Mouse (Mus musculus) heart, embryonic 10.5 days (tissue): ENCODE measurements around the gene Ankle2. TPM values are rescaled to one million over a fixed set of nuclear protein-coding genes. Genes with fewer than 3 reads are reported as not detected.

Experiments used
- DNase-seq: peaks from one replicate; pipeline ENCODE4 v3.0.0-alpha.2; 2017; ENCODE audit warnings: low spot score
- H3K27ac ChIP-seq: fragments of 300-500 bp; sonication (generic); 2 replicates; pipeline ENCODE4 v1.5.1; 2016; ENCODE audit warnings: mild to moderate bottlenecking
- H3K27me3 ChIP-seq: fragments of 300-500 bp; sonication (generic); 2 replicates; pipeline ENCODE4 v1.6.1; 2016; ENCODE audit warnings: mild to moderate bottlenecking; ENCODE audit not compliant: poor library complexity, insufficient read depth, severe bottlenecking
- H3K36me3 ChIP-seq: fragments of 300-500 bp; sonication (generic); 2 replicates; pipeline ENCODE4 v1.6.1; 2016; ENCODE audit warnings: mild to moderate bottlenecking, moderate library complexity
- H3K4me1 ChIP-seq: fragments of 300-500 bp; sonication (generic); 2 replicates; pipeline ENCODE4 v1.6.1; 2016; ENCODE audit warnings: mild to moderate bottlenecking
- H3K4me3 ChIP-seq: fragments of 300-500 bp; sonication (generic); 2 replicates; pipeline ENCODE4 v1.5.1; 2016; ENCODE audit warnings: mild to moderate bottlenecking, moderate library complexity
- H3K9me3 ChIP-seq: fragments of 300-500 bp; sonication (generic); 2 replicates; pipeline ENCODE4 v1.6.1; 2016; ENCODE audit warnings: mild to moderate bottlenecking, moderate library complexity
- WGBS: fragments of 180-500 bp; shearing (Covaris S2); methylation state at CpG from one replicate; pipeline ENCODE4 v1.1.7; 2016; 5-methylcytosine and 5-hydroxymethylcytosine counted together
- polyA plus RNA-seq: library from polyadenylated mRNA; unstranded; fragments of >200 nt; fragmentation: Nextera tagmentation; extraction: Ambion mirVana; gene quantifications from 2 replicates; pipeline ENCODE4 v1.2.1, GENCODE M21; 2016

The Ankle2 gene
- polyA plus RNA-seq, 1 experiment from 2014 or later: 24.1 TPM

- peak overlapping the region; percentile 93 for H3K27ac ChIP-seq
- H3K9me3 ChIP-seq: no peaks in the 10 kb centered on the region
- DNase-seq: no peak
- peaks cover 26% of the 10 kb centered on the region for H3K36me3 ChIP-seq
- H3K27me3 ChIP-seq: no peaks in the 10 kb centered on the region; the same call in 1 of the 2 replicates
- peaks cover 10% of the 10 kb centered on the region for H3K4me1 ChIP-seq
- peak overlapping the region; percentile 87 for H3K4me3 ChIP-seq
- WGBS: 4% methylated on average over 31 of the region's 31 CpGs
These were observed 55.8 kb downstream of the Ankle2 start for GRCm38 (mm10) chr5:110286446-110287083.

DNA sequence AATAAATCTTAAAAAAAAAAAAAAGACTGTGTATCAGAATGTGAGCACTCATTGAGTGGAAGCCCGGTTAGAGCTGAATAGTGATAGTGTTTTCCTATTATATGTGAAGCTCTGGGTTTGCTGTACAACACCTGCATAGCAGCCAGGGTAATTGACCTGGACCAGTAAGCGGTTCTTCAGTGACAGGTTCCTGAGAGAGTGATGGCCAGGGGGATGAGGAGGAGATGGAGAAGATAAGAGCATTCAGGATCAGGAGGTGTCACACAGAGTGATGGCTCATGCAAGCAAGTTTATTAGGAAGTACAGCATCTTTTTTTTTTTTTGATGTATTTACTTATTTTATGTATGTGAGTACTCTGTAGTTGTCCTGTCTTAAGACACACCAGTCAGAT is 56.3 kb downstream of the Ankle2 start:
- Histone ChIP-seq H3K4me1 (peaks cover 10% of the 10 kb centered on the region), H3K9me3 (no peaks in the 10 kb centered on the region), H3K4me3 (peak overlapping the region; percentile 87), H3K27me3 (no peaks in the 10 kb centered on the region; the same call in 1 of the 2 replicates), H3K27ac (no peak overlapping the region), H3K36me3 (peaks cover 31% of the 10 kb centered on the region)
- no peak for DNase-seq
- WGBS: 68% methylated on average over 2 of the region's 2 CpGs

- DNase-seq: no peak
- no peak overlapping the region for H3K4me3 ChIP-seq
- H3K27ac ChIP-seq: no peak overlapping the region
- H3K9me3 ChIP-seq: no peaks in the 10 kb centered on the region
- H3K36me3 ChIP-seq: peaks cover 71% of the 10 kb centered on the region
- 86% methylated on average over 1 of the region's 1 CpGs for WGBS
- peaks cover 7% of the 10 kb centered on the region for H3K4me1 ChIP-seq
- no peaks in the 10 kb centered on the region for H3K27me3 ChIP-seq
These were observed 60.8 kb downstream of the Ankle2 start for GRCm38 (mm10) chr5:110291649-110292048.

DNA sequence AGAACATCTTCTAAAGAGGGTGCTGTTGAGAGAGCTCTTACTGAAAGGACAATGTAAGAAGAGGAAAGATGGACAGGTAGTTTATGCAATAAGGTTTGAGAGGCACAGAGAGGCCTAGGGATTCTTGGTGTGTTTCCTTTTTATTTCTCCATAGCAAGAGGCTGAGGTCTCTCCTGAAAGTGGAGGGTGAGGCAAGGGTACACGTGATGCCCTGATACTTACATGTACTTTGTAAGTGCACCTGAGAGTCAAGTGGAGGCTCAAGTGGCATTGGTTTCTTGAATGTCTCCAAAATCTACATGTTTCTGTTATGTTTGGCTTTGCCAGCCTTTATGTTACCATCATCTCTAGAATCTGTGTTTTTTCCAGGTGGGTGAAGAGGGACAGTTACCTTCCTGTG is 65.8 kb downstream of the Ankle2 start:
- Histone ChIP-seq H3K4me1 (no peaks in the 10 kb centered on the region), H3K4me3 (no peak overlapping the region), H3K27me3 (no peaks in the 10 kb centered on the region), H3K27ac (no peak overlapping the region), H3K36me3 (peaks cover 93% of the 10 kb centered on the region), H3K9me3 (no peaks in the 10 kb centered on the region)
- WGBS: 97% methylated on average over 1 of the region's 1 CpGs
- no peak for DNase-seq

DNA sequence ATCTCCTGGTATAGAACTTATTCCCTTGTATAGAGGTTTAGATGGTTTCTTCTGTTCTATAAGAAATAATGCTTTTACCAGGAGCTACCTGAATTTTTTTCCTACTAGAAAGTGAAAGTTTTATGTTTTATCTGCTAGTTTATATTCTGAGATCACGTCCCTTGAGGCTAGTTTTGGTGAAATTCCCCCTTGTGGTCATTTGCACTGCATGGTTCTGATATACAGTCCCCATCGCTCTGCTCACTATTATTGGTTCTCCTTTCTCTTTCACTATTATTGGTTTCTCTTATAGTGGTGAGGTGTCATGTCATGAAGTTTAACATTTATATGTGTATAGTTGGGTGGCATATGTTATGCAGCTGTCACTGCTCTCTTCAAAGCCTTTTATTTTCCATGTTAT is 69.8 kb downstream of the Ankle2 start:
- Histone ChIP-seq H3K4me3 (no peak overlapping the region), H3K27me3 (no peaks in the 10 kb centered on the region), H3K9me3 (no peaks in the 10 kb centered on the region), H3K36me3 (peaks cover 96% of the 10 kb centered on the region), H3K27ac (no peak overlapping the region), H3K4me1 (no peaks in the 10 kb centered on the region)
- DNase-seq: no peak
- 89% methylated on average over 2 of the region's 2 CpGs for WGBS

Other genes starting within 250 kb of the Ankle2 start
- gene Zfp932, start 234.5 kb upstream of the Ankle2 start, polyA plus RNA-seq: 16.5 and 17.0 TPM in 2 replicates
- gene Gm17655, start 158.5 kb upstream of the Ankle2 start, polyA plus RNA-seq: 4.2 and 5.5 TPM in 2 replicates
- 1.6 and 1.8 TPM in 2 replicates for gene Gm35315, start 136.6 kb upstream of the Ankle2 start, polyA plus RNA-seq
- 0.84 and 1.1 TPM in 2 replicates for gene Plcxd1, start 131.0 kb upstream of the Ankle2 start, polyA plus RNA-seq
- gene Gtpbp6, start 122.8 kb upstream of the Ankle2 start, polyA plus RNA-seq: 25.0 and 33.9 TPM in 2 replicates
- 2.7 and 3.4 TPM in 2 replicates for gene Zfp605, start 120.9 kb upstream of the Ankle2 start, polyA plus RNA-seq
- 37.2 and 39.0 TPM in 2 replicates for gene Chfr, start 95.2 kb upstream of the Ankle2 start, polyA plus RNA-seq
- gene Golga3, start 54.3 kb upstream of the Ankle2 start, polyA plus RNA-seq: 20.6 and 22.3 TPM in 2 replicates
- 74.5 and 81.2 TPM in 2 replicates for gene Pgam5, start 38.9 kb downstream of the Ankle2 start, polyA plus RNA-seq
- gene Pxmp2, start 55.2 kb downstream of the Ankle2 start, polyA plus RNA-seq: 18.5 and 20.2 TPM in 2 replicates
- 23.8 and 32.4 TPM in 2 replicates for gene Pole, start 55.3 kb downstream of the Ankle2 start, polyA plus RNA-seq
- gene P2rx2, start 112.2 kb downstream of the Ankle2 start, polyA plus RNA-seq: 0.27 and 0.44 TPM in 2 replicates
- not detected in 2 replicates for gene Lrcol1, start 113.7 kb downstream of the Ankle2 start, polyA plus RNA-seq
- gene Fbrsl1, start 217.5 kb downstream of the Ankle2 start, polyA plus RNA-seq: 9.6 and 11.1 TPM in 2 replicates